Mouse (Mus musculus) right cerebral cortex, adult 2 months (tissue): Measurements from ENCODE around the gene Kcnn1.
A peak's percentile ranks its signal among the peaks of the same experiment; 100 is the strongest.

Source experiments
- DNase-seq, 2 experiments: peaks; one replicate each; pipeline ENCODE4 v3.0.0; 2021 to 2022; ENCODE audit warnings: low spot score in 2 of 2

Gene Kcnn1

DNA sequence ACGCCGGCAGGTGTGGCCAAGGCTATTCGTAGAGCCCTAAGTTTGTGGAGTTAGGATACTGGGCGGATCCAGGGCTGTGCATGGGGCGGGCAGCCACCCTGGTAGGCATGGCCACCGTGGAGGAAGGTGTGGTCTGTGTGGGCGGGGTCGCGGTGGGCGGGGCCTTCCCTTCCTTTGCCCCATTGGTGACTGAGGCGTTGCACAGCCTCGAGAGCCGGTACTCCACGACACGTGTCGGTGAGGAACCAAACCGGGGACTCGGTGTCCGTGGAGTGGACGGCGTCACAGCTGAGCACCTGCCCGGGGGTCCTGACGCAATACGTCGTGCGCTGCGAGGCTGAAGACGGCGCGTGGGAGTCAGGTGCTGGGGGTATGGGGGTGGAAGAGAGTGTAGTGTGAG lies 46.4 kb downstream of the Kcnn1 start:
- no peak for DNase-seq

DNA sequence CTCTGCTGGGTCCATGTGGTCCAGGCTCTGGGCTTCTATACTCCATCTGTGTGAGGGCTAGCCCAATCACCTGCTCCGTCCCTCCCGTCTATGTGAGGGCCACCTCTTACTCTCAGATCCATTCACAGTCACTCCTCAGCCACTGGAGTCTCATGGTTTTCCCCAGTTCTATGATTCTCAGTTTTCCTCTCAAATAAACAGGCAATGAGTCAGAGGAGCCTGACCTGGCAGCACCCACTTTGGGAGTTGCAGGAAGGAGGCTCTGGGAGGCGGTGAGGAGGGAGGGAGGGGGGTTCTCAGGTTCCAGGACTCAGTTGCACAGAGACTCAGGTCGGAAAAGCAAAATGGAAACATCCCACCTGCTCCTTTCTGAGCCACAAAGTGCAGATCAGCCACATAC lies 50.2 kb downstream of the Kcnn1 start:
- DNase-seq, result no peak

DNA sequence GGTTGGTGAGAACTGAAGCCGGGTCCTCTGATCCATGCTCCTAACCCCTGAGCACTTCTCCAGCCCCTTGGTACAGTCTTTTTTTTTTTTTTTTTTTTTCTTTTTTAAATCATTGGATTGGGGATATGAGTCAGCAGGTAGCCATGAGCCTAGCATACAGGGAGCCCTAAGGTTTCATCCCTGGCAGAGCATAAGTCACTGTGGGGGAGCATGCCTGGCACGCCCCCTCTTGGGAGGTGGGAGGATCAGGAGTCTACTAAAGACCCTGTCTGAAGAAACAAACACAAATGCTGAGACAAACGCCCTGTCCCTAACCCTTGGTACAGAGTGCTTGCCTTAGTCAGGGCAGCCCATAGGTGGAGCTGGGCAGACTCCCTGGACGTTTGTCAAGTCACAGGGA lies 51.0 kb downstream of the Kcnn1 start:
- no peak for DNase-seq

DNA sequence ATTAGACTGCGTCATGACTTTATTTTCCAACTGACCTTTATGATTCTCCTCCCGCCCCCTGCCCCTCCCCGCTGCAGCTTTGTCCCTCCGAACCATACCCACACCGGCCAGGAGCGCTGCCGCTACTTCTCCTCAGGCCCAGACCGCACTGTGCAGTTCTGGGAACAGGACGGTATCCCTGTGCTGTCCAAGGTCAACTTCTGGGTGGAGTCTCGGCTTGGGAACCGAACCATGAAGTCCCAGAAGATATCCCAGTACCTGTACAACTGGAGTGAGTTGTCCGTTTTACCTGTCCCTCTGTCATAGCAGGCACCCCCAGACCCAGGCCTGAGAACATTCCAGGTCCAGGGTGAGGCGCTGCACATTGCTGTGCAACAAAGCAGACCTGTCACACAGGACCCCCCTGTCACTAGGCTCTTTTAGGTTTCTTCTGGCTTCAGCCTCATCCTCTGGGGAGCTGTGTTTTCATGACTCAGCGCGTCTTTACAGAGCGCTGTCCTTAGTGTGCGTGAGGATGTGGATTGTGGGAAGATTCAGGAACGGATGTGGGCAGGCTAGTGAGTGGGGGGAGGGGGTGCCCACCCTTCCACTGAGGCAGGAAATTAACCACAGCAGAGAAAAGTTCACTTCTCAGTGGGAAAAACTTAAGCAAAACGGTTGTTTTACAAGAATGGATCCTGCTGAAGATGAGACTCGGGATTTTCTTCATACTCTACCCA lies 51.9 kb downstream of the Kcnn1 start:
- DNase-seq, result no peak

DNA sequence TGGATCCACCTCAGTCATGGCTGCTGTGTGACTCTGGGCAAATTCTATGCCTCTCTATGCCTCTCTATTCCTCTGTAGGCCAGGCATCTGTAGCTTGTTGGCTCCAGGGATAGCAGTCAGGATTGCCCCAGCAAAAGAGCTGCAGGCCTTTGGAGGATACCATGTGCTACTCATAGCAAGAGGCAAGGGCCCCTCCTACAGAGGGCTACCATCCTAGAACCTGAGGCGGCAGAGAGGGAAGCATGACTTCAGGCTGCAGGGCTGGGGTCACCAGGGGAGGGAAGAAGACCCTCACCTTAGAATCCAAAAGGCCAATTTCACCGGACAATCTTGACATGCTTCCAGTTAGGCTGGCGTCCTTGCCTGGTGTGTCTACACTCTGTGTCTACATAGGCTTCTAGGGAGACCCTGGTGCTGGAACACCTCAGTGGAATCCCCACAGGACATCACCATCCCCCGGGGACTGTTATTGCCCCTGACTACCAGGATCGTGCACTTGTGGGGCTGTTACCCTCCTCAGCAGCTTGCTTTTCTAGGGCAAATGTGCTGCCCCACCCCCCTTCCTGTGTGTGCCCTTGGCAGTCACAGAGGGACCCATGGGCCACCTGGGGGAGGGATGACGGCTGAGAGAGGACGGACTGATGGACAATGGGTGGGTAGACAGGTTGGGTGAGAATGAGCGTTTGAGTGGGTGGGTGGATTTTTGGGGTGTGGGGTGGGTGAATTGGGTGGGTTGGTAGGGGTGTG lies 53.9 kb downstream of the Kcnn1 start:
- DNase-seq, result no peak

DNA sequence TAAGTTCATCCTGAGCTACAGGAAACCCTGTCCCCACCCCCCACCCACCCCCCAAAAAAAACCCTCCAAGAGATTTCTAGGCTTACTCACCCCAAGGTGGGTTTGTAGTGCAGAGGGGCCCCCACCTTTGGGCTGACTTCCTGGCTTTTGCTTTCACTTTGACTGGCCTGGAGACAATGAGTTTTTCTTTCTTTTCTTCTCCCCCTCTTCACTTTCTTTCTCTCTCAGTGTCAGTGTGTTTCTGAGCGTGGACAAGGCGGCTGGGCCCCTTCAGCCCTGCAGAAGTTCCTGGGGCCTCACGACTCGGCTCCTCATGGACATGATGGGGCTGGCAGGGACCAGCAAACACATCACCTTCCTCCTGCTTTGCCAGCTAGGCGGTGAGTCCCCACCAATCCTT lies 54.8 kb downstream of the Kcnn1 start, which contains the start of gene Il12rb1:
Gene Il12rb1, plus strand, starts transcription at position 211 of the 400 bp plus-strand sequence.
- no peak for DNase-seq

DNA sequence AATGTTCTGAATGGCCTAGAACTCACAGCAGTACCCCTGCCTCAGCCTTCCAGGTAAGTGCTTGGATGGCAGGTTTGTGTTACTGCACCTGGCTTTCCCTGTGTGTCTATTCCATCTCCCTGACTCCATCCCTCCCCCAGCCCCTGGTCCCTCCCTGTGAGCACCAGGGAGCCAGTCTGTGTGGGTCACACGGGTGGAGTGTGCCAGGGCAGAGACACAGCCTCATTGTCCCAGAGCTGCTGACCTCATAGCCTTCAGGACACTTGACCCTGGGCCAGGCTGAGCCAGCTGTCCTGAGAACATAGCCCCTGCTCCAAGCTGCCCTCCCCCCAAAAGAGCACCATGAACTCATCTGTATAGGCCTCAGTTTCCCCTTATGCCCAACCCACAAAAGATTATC lies 55.8 kb downstream of the Kcnn1 start:
- DNase-seq, result no peak

DNA sequence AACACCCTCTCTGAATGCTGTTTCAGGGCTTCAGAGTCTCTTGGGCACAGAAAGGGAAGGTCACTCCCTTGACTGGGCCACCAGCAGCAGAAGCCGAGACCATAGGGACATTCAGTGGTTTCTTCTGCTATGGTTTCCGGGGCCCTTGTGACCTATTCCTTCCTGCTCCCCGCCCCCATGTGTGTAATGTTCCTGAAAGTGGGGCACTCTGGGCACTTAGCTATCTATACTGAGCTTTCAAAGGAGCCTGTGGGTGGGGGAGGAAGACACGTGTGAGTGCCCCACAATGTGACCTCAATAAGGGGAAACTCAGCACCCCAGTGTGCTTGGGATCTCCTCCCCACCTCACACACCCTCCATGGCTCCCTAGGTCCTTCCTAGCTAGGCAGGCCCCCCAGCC lies 56.5 kb downstream of the Kcnn1 start:
- no peak for DNase-seq

DNA sequence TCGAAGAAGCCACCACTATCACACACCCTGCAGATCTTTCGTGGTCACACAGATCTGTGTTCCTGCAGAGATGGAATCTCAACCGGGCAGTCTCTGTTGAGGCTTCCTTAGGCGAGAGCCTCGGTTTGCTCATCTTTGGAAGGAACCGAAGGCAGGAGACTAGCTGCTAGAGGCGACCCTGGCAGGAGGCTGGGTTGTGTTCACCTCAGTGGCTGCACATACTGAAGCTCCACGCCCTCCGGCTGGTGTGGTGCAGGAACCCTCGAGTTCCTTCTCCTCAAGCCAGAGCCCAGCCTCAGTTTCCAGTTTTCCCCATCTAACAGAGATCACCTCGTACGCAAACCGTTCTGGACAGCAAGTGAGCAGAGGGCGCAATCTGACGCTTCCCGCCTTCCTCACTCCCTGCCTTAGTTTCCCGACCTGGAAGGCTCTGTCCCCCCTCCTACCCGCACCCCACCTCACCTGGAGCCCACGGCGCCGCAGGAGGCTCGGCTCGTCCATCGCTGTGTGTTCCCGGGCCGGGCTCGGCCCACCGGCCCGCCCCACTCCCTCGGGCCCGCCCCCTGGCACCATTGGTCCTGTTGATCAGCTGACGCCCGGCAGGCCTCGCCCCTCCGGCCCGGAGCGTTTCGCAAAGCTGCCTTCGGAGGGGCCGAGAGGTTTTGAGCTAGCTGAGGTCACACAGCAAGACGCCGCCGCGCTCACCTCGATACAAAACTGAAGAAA lies 58.4 kb downstream of the Kcnn1 start, which contains the start of gene Mast3:
Gene Mast3, minus strand, starts transcription at position 574 of the 726 bp plus-strand sequence.
- peak; percentile 83 for DNase-seq

DNA sequence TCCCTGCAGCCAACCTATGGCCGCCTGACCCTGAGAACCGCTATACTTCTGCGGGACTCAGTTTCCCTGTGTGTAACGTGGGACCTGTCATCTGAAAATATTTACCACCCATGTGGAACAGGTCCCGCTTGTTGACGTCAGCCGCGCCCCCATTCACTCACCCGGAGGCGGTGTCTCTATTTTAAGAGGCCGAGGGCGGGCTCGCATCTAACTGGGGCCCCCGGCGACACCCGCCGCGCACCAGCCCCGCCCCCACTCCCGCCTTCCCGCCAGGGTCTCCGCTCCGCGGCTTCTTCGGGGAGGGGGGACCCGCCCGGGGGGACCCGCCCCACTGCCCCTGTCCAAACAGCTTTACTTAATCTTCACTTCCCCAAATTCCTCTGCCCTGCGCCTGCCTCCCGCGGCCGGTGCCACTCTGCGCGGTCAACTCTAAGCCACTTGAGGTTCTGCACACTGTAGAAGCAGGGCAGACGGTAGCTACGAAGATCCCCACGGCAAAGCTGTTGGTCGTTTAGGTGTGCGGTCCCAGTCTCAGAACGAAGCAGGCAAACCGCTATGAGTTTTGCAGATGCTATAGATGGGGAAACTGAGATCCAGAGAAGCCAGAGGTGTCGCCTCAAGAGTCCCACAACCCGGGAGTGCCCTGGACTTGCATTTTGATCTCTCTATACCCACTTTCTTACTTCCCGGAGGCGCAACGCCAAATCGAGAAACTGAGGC lies 59.1 kb downstream of the Kcnn1 start:
- DNase-seq, result peak; percentile 84 to 85

DNA sequence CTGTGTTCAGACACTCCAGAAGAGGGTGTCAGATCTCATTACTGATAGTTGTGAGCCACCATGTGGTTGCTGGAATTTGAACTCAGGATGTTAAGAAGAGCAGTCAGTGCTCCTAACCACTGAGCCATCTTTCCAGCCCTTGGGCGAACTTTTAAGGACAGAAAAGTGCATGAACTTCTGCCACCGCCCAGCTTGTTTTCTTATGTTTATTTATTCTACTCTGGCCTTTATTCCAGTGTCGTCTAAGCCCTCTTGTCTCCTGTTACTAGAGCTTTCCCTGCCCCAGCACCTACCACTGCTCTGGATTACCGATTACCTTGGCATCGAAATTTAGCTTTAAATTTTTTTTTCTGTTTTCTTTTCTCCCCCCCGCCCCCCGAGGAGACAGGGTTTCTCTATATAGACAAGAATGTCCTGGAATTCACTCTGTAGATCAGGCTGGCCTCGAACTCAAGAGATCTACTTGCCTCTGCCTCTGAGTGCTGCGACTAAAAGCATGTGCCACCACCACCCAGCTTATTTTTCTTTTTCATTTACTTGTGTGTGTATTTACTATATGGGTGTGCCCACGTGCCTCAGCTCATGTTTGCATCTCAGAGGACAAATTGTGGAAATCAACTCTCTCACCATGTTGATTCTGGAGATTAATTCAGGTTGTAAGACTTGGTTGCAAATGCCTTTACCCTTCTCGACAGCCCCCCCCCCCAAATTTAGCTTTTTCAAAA lies 60.1 kb downstream of the Kcnn1 start:
- DNase-seq, result no peak

DNA sequence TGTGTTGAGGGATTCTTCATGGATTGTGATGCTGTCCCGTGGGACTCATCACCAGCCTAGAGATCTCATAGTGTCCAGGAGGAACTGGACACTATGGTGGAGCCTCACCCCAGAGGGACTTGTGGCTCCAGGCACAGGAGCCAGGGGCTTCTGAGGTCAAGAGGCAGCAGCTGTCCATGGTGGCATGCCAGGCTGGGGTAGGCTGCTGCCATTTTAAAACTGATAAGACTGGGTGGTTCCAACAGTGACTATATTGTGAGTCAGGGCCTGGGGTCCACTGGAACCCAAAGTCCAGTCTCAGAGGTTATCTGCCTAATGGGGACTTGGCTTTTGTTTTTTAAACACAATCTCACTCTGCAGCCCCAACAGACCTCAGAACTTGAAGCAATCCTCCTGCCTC lies 61.2 kb downstream of the Kcnn1 start:
- DNase-seq, result no peak

DNA sequence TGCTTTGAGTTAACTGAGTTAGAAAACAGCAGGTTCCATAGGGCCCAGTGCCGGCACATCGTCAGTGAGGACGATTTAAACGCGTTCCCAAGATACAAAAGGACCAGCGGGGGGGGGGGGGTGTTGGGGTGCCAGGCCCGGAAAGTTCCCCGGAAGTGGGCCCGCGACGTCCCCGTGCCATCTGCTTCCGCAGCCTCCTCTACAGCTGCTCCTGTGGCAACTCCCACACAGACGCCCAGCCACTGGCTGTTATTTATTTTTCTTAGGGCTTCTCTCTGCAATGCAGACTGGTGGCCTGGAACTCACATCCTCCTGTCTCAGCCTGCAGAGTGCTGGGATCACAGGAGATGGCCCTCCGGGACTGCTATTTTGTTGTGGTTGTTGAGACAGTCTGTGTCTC lies 61.9 kb downstream of the Kcnn1 start:
- DNase-seq, result peak; percentile 83 to 85

DNA sequence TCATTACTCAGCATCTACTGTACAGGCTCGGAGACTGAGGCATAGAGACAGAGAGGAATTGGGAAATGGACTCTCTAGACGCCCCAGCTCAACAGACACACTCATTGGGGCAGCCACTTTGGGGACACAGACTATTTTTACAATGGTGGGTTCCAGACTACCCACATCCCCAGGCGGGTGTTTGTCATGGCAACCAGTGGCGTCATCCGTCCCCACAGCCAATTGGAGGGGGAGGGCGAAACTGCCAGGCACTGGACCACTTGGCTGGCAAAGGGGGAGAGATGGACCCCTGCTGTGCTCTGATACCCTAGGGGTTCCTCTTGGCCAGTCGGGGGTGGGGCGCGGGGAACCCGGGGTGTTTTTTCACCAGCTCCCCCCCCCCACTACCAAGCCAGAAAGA lies 62.4 kb downstream of the Kcnn1 start:
- DNase-seq, result peak; percentile 75 to 76

DNA sequence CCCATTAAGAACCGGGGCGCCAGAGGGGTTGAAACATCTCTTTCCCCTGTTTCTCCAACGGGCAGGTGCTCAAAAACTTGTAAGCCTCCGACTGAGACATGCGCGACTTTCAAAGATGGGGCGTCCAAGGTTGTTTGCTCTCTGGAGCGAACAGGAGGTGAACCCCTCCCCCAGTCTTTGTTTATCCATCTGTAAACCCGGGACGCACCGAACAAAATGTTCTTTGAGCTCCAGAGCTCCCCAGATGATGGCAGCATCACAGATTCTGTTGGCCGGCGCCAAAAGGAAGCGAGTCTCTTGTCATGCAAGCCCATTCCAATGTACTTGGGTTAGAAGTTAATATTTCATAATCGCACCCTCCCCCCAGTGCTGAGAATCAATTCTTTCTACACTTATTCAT lies 64.8 kb downstream of the Kcnn1 start:
- no peak for DNase-seq

DNA sequence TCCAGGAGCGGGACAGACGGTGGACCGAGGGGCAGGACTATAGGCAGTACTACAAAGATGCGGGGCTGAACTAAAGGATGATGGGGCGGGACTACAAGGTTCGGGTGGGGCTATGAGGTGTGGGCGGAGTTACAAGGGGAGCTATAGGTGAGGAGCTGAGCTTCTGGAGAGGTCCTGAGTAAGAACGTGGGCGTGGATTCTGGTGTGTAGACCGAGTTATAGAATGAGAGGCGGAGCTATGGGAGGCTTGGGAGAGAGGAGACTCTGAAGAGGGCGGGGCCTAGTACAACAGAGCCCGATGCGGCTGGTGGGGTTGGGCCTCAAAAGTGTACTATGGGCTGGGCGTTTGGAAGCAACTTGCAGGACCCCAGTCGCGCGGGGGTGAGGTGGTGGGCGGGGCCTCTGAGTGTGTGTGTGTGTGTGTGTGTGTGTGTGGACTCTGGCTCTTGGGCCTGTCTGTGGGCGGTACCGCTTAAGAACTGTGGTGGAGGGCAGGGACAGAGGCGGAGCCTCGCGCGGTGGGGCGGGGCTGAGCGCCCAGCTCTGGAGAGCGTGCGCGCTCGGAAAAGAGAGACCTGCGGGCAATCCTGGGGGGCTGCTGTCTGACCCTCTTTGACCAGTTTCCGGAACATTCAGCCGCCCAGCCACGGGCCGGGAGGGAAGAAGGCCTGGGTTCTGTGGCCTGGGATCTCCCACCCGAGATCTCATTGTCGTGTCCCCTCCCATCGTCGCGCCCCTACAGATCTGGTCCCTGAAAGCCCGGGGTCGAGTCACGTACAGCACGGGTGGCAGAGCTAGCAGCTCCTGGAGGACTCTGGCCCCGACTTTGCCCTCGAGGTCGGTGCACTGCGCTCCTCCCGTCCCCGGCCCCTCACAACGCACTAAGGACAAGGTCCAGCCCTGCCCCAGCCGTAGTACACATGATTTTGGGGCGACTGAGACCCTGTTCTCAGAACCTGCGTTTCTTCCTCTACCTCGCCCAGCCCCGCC lies 65.7 kb downstream of the Kcnn1 start:
- DNase-seq, result peak; percentile 89

DNA sequence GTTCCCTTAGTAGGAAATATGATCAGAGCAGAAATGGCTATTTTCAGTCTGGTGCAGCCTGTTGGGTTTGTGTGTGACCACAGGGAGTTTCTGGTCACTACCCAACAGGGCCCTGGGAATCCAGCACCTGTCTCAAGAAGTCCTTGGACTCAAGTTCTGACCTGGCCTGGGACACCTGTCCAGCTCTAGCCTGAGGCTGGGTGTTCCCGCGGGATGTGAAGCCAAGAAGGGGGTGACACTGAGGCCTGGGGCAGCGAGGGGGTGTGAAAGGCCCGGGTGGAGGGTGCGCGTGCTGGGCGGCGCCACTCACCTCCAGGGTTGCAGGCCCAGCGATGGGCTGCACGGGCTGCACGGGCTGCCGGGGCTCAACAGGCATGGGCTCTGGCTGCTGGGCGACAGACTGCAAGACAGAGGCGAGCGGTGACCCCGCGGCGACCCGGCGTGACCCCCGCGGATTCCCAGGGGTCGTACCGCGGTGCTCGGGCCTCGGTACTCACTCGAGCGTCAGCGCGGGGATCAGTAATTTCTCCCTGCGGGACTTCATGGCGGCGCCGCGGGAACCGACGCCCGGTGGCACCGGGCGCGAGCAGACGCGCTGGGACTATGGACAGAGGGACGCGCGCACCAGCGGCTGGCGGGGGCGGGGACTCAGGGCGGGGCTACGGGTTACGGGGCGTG lies 66.5 kb downstream of the Kcnn1 start:
- peak in 1 of 2 experiments; percentile 8 for DNase-seq

DNA sequence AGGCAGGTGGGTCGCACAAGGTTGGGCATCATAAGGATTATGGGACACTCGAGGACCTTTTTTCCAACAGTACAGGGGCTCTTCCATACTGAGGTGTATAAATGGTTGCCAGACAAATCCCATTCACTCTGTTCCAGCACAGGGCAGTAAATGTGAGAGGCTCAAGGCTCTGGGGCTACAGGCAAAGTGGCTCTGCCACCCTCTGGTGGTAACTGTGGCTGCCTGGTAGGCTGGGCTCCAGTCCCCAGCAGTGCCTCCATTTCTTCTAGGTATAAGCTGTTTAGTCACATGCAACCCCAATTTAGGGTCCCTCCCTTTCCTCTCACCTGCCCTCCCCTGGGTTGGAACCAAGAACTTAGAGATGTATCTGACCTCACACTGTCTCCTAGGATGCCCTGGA lies 67.7 kb downstream of the Kcnn1 start:
- DNase-seq, result no peak

DNA sequence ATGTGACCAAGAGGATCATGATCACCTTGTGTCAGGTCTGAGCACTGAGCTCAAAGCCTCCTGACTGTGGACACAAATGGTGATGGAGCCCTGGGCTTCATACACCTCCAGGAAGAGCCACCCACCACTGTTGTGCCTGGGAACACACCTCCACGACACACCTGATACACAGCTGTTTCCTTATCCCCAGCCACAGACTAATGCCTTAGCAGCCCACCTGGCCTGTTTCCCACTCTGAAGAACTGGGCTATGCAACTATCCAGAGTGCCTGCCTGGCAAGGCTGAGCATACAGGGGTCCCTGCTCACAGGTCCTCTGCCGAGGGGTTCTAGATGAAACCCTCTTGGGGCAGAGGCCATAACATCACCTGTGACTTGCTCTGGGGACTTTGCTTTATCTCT lies 68.8 kb downstream of the Kcnn1 start:
- DNase-seq, result no peak
